Mouse (Mus musculus) megakaryocyte, embryonic 14.5 days (primary cell): ENCODE results near the gene Adcy9. TPM values are rescaled to one million over a fixed set of nuclear protein-coding genes. Genes with fewer than 3 reads are reported as not detected.

Source experiments
- H3K27me3 ChIP-seq: replicated peaks from 2 replicates; pipeline ENCODE3; 2012; ENCODE audit warnings: inconsistent platforms
- H3K36me3 ChIP-seq: replicated peaks from 2 replicates; pipeline ENCODE3; 2012; ENCODE audit warnings: low read length, inconsistent platforms, mixed read lengths
- H3K4me1 ChIP-seq: 2 replicates; pipeline ENCODE4 v1.6.1; 2012; ENCODE audit warnings: inconsistent platforms
- H3K4me3 ChIP-seq: replicated peaks from 2 replicates; pipeline ENCODE3; 2012; ENCODE audit warnings: moderate library complexity, mild to moderate bottlenecking, inconsistent platforms
- H3K9me3 ChIP-seq: 2 replicates; pipeline ENCODE4 v1.6.1; 2012; ENCODE audit warnings: inconsistent platforms
- FLI1 ChIP-seq: IDR thresholded peaks from 2 replicates; pipeline ENCODE4 v1.6.1; 2012; ENCODE audit warnings: low read length, inconsistent platforms, mixed read lengths
- GATA1 ChIP-seq: IDR thresholded peaks from 3 replicates; pipeline ENCODE4 v1.6.1; 2012; ENCODE audit warnings: mixed read lengths, low read length, inconsistent platforms, borderline replicate concordance
- polyA plus RNA-seq: library from polyadenylated mRNA; stranded (reverse); fragments of >175 nt; gene quantifications from 2 replicates; pipeline ENCODE4 v1.2.3, GENCODE M21; 2012; ENCODE audit warnings: low replicate concordance; ENCODE audit not compliant: insufficient read depth

Adcy9 gene
- polyA plus RNA-seq, 1 experiment: 3.5 TPM

DNA sequence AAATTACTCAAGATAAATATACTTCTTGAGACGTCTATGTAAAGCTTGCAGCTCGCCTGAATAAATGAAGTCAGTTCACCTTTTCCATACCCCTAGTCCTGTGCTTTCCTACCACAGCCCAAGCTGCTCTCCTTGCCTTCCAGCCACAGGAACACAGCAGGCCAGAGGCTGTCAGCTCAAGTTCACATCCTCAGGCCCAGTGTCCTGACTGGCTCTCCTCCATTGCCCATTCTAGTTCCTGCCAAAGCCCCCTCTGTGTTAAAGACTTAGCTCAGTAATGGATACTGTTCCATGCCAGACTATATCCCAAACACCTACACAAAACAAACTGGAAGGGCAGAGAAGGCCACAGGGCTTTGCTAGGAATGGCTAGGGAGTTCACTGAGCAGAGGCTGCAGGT is 12.8 kb downstream of the Adcy9 start:
- peaks cover 66% of the 10 kb centered on the region for H3K36me3 ChIP-seq
- H3K27me3 ChIP-seq: no peaks in the 10 kb centered on the region
- H3K4me3 ChIP-seq: peak overlapping the region; percentile 76
- no peak for TF ChIP-seq FLI1
- TF ChIP-seq GATA1: no peak
- peaks cover 88% of the 10 kb centered on the region for H3K4me1 ChIP-seq
- no peaks in the 10 kb centered on the region for H3K9me3 ChIP-seq

DNA sequence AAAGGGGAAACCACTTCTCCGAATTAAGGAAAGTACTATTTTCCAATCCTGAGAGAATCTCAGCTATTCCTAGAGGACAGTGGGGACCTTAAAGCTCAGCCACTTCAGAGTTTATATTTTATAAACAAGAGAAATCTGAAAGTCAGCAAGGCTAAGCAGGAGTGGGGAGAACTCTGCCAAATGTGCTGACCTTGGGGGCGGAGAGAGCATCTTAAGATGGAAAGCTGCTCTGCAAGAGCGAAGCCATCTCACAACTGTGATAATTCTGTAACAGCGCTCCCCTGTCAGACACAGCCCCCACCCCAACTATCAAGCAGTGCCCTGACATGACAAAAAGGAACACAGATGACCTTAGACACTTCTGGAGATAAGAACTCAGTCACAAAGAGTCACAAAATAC is 13.6 kb downstream of the Adcy9 start:
- no peak for TF ChIP-seq FLI1
- TF ChIP-seq GATA1: no peak
- peaks cover 61% of the 10 kb centered on the region for H3K36me3 ChIP-seq
- H3K27me3 ChIP-seq: no peaks in the 10 kb centered on the region
- no peak overlapping the region for H3K4me3 ChIP-seq
- H3K4me1 ChIP-seq: peaks cover 83% of the 10 kb centered on the region
- no peaks in the 10 kb centered on the region for H3K9me3 ChIP-seq

DNA sequence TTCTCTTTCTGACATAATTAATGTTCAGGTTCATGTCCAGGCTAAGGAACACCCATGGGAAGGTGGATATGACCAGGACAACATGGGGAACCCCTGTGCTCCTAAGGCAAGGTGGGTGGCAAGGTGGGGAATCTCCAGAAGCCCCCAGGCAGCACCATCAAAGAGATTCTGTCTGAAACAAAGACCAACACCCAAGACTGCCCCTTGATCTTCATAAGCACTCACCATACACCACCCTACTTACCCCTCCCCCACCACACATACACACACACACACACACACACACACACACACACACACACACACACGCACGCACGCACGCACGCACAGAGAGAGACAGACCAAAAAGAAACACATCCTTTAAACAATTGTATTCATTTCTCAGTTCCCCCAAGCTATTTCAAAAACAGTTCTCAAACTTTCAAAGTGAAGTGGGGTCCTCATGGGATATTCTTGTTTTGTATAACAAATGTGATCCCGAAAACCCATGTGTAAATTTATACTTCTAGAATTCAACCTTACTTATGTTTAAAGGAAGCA is 14.2 kb downstream of the Adcy9 start:
- Histone ChIP-seq H3K36me3 (peaks cover 59% of the 10 kb centered on the region), H3K4me3 (no peak overlapping the region), H3K4me1 (peaks cover 83% of the 10 kb centered on the region), H3K9me3 (no peaks in the 10 kb centered on the region), H3K27me3 (no peaks in the 10 kb centered on the region)
- no peak for TF ChIP-seq FLI1
- no peak for TF ChIP-seq GATA1

DNA sequence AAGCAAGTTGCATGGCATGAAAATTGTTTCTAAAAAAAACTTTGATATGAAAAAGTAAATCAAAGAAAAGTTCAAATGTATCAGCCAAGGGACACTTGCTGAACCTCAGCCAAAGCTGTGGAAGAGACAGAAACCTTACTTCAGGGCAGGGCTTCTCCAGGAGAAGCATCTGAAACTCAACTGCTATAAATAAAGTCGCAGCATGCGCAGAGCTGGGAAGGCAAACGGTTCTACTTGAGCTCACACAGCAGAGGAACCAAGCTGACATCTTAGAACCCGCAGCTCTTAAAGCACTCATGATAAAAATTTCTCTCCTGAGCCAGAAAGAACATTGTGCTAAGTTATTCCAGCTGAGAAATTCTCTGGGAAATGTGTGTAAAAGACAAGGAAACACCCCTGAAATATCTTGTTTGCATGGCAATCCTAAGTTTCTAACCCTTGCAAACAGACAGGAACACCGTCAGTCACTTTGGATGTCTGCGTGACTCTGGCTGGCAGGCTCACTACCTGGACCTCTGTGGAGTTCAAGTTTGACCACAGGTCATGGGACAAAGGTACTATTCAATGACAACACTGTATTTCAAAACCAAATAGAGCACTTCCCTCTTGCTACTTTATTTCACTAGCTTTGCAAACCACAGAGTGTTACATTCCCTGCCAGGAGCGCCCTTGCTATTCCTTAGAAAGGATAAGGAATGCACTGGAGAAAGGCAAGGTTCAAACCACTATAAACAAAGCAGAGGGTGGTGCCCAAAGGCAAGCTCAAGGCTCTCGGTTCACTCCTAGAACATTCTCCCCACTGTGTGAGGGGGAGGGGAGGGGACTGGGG is 15.2 kb downstream of the Adcy9 start:
- peaks cover 61% of the 10 kb centered on the region for H3K36me3 ChIP-seq
- no peak overlapping the region for H3K4me3 ChIP-seq
- no peaks in the 10 kb centered on the region for H3K9me3 ChIP-seq
- peaks cover 85% of the 10 kb centered on the region for H3K4me1 ChIP-seq
- no peaks in the 10 kb centered on the region for H3K27me3 ChIP-seq
- TF ChIP-seq FLI1 (no peak), GATA1 (no peak)

DNA sequence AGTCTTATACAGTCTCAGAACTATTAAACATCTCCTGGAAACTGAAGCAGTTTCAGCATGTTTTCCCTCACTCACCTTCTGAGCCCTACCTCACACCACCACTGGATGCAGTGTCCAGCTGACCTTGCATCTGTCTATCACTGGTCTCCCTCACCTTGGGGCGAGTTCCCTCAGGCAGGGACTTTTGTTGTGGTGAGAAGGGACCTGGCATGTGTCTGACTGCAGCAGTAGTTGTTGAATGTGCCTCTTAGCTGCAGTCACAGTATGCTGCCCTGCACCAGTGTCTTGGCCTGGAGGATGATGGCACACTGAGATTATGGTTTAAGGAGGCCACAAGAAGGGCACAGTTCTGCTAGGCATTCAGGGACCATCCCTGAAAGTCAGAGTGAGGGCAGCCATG is 19.2 kb downstream of the Adcy9 start:
- Histone ChIP-seq H3K36me3 (peaks cover 61% of the 10 kb centered on the region), H3K4me3 (peak overlapping the region; percentile 76), H3K9me3 (no peaks in the 10 kb centered on the region), H3K4me1 (peaks cover 92% of the 10 kb centered on the region), H3K27me3 (no peaks in the 10 kb centered on the region)
- TF ChIP-seq GATA1 (no peak), FLI1 (no peak)

DNA sequence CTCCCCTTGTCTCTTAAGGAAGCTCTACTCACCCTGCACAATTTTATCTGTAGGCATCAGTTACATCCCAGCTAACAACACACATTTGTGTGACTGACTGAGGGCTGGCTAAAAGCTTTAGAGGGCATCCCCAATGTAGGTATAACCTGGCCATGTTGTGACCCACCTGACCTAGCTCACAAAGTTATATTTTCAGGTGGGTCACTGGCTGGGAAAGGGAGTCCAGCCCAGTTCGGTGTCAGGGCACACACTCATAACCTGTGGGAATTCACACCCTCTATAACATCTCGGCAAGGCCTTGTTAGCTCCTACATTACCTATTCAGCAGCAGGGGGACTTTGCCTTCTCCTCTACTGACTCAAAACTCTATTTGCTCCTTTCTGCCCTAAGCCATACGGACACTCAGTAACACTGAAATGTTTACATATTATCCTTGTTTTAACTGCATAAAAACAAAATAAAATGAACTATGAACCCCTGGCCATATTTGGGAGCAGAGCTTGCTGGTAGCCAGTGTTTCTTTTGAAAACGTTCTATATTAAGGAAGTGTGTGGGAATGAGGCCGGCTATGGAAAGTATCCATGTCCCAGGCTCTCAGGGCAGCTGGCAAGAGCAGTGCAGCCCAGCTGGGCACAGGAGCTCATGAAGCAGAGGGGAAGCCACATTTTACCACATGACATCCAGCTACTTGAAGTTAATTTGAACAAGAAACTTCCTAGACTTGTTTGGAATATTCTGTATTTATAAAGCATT is 20.7 kb downstream of the Adcy9 start:
- H3K9me3 ChIP-seq: no peaks in the 10 kb centered on the region
- H3K27me3 ChIP-seq: no peaks in the 10 kb centered on the region
- TF ChIP-seq GATA1: no peak
- TF ChIP-seq FLI1: no peak
- peaks cover 92% of the 10 kb centered on the region for H3K4me1 ChIP-seq
- peaks cover 59% of the 10 kb centered on the region for H3K36me3 ChIP-seq
- H3K4me3 ChIP-seq: no peak overlapping the region

DNA sequence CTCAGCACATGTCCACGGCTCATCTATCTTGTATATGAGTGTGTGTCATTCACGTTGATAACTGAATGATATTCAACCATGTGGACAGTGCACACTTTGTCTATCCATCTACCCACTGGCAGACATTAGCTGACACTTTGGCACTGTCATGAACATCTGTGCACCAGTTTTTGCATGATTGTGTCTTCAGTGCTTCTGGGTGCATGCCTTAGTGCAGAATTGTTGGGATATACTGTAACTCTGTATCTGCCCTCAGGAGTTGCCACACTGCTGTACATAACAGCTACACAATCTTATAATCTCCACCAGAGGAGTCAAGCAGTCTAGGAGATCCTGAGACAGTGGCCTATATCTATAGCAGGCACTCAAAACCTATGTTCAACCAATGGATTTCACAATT is 21.5 kb downstream of the Adcy9 start:
- peaks cover 88% of the 10 kb centered on the region for H3K4me1 ChIP-seq
- H3K9me3 ChIP-seq: no peaks in the 10 kb centered on the region
- peaks cover 55% of the 10 kb centered on the region for H3K36me3 ChIP-seq
- H3K4me3 ChIP-seq: peak overlapping the region; percentile 12
- no peak for TF ChIP-seq FLI1
- TF ChIP-seq GATA1: no peak
- H3K27me3 ChIP-seq: no peaks in the 10 kb centered on the region

DNA sequence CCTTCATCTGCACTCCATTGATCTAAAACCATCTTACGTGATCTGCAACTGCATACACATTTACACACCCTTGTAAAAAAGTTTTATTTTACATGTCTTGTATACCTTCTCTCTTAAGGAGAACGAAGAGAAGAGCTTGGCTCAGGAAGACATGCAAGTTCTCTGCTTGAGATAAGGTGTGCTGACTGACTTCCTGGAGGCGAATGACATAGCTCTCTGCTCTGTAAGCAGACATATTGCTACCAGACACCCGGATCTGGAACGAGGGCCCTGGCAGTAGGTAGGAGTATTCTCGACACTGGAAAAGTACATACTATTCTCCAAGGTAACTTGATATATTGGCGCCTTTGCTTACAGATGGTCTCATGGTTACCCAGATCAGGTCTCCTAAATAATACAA is 22.7 kb downstream of the Adcy9 start:
- H3K9me3 ChIP-seq: no peaks in the 10 kb centered on the region
- H3K4me1 ChIP-seq: peaks cover 80% of the 10 kb centered on the region
- H3K27me3 ChIP-seq: no peaks in the 10 kb centered on the region
- H3K4me3 ChIP-seq: peak overlapping the region; percentile 73
- H3K36me3 ChIP-seq: peaks cover 57% of the 10 kb centered on the region
- TF ChIP-seq FLI1: no peak
- TF ChIP-seq GATA1: no peak; the same call in 2 of the 3 replicates

DNA sequence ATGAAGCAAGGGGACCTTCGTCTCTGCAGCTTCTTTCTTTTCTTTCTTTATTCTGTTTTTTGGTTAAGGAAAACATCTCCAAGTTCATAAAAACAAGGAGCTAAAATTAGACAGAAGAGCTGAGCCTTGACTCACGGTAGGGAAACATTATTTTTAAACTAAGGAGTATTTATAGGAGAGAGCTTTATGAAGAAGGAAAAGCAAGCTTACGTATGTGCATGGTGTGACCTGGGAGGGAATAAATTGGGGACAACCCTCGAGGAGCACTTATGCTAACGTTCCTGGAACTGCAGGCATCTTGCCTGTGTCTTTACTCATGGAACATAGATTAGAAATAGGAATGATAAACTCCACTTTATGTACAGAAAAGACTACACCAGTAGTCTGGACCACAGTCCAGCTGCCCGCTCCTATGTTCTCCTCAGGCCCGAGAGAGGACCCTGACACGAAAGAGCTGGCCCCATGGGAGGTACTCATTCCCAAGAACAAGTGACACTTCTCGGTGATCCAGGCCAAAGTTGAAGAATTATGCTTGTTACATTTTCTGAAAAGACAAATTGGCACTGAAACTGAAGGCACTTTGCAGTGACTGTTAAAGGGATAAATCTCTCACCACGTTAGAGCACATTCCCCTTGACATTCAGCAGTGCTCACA is 24.5 kb downstream of the Adcy9 start:
- Histone ChIP-seq H3K9me3 (no peaks in the 10 kb centered on the region), H3K27me3 (no peaks in the 10 kb centered on the region), H3K36me3 (peaks cover 57% of the 10 kb centered on the region), H3K4me3 (peak overlapping the region; percentile 77), H3K4me1 (peaks cover 81% of the 10 kb centered on the region)
- TF ChIP-seq GATA1 (no peak), FLI1 (no peak)
